Mouse (Mus musculus) megakaryocyte, embryonic 14.5 days (primary cell): ENCODE results near the gene Ikzf1. TPM values are rescaled to one million over a fixed set of nuclear protein-coding genes. Genes with fewer than 3 reads are reported as not detected.
A peak's percentile ranks its signal among the peaks of the same experiment; 100 is the strongest.

Experiments used
- H3K27me3 ChIP-seq: replicated peaks from 2 replicates; pipeline ENCODE3; 2012; ENCODE audit warnings: inconsistent platforms
- H3K36me3 ChIP-seq: replicated peaks from 2 replicates; pipeline ENCODE3; 2012; ENCODE audit warnings: low read length, inconsistent platforms, mixed read lengths
- H3K4me1 ChIP-seq: 2 replicates; pipeline ENCODE4 v1.6.1; 2012; ENCODE audit warnings: inconsistent platforms
- H3K4me3 ChIP-seq: replicated peaks from 2 replicates; pipeline ENCODE3; 2012; ENCODE audit warnings: moderate library complexity, mild to moderate bottlenecking, inconsistent platforms
- H3K9me3 ChIP-seq: 2 replicates; pipeline ENCODE4 v1.6.1; 2012; ENCODE audit warnings: inconsistent platforms
- FLI1 ChIP-seq: IDR thresholded peaks from 2 replicates; pipeline ENCODE4 v1.6.1; 2012; ENCODE audit warnings: low read length, inconsistent platforms, mixed read lengths
- GATA1 ChIP-seq: IDR thresholded peaks from 3 replicates; pipeline ENCODE4 v1.6.1; 2012; ENCODE audit warnings: mixed read lengths, low read length, inconsistent platforms, borderline replicate concordance
- polyA plus RNA-seq: library from polyadenylated mRNA; stranded (reverse); fragments of >175 nt; gene quantifications from 2 replicates; pipeline ENCODE4 v1.2.3, GENCODE M21; 2012; ENCODE audit warnings: low replicate concordance; ENCODE audit not compliant: insufficient read depth

The Ikzf1 gene
- polyA plus RNA-seq, 1 experiment, result 15.2 TPM

DNA sequence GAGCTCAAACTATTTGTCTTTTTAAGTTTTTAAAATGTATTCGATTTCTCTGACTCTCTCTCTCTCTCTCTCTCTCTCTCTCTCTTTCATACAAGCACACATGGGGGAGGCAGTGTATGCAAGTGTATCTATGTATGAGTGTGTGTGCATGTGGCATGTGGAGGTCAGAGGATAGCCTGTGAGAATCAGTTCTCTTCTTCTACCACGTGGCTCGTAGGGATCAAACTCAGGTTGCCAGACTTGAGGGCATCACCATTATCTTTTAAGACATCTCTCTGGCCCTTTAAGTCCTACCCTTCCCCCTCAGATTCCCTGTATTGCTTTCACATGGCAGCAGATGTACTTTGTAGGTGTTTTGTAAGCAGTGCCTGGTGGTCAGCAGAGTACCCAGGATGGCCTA lies 12.0 kb downstream of the Ikzf1 start:
- TF ChIP-seq GATA1, result no peak
- TF ChIP-seq FLI1, result no peak
- H3K4me1 ChIP-seq, result peaks cover 60% of the 10 kb centered on the region

GRCm38 (mm10) chr11:11701378-11701777 lies 16.6 kb downstream of the Ikzf1 start:
- Histone ChIP-seq H3K9me3 (no peaks in the 10 kb centered on the region), H3K27me3 (no peaks in the 10 kb centered on the region), H3K4me1 (peaks cover 19% of the 10 kb centered on the region), H3K36me3 (peaks cover 30% of the 10 kb centered on the region), H3K4me3 (no peak overlapping the region)
- no peak for TF ChIP-seq GATA1
- no peak for TF ChIP-seq FLI1

More for the DNA sequence above, 12.0 kb downstream of the Ikzf1 start:
- no peaks in the 10 kb centered on the region for H3K9me3 ChIP-seq
- H3K36me3 ChIP-seq, result peaks cover 21% of the 10 kb centered on the region
- no peak overlapping the region for H3K4me3 ChIP-seq
- H3K27me3 ChIP-seq, result no peaks in the 10 kb centered on the region

DNA sequence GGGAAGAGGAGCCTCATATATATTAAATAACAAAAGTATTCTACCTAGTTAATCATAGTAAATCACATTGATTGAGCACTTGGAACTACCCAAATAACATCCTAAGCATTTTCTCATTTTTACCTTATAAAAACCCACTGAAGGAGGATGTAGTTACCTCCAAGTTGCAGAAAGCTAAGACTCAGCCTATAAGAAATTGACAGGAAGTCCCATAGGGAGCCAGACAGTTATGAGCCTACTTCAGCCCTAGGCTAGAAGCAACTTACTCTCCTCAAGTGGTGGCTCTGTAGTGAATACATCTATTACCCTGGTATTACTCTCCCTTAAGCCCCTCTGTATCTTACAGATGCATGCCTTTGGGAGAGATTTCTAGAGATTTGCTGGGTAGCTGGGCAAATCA lies 19.0 kb downstream of the Ikzf1 start:
- H3K36me3 ChIP-seq, result peaks cover 47% of the 10 kb centered on the region
- no peak for TF ChIP-seq FLI1
- no peak for TF ChIP-seq GATA1
- H3K4me1 ChIP-seq, result peaks cover 8% of the 10 kb centered on the region
- no peaks in the 10 kb centered on the region for H3K27me3 ChIP-seq
- H3K4me3 ChIP-seq, result no peak overlapping the region
- H3K9me3 ChIP-seq, result no peaks in the 10 kb centered on the region

DNA sequence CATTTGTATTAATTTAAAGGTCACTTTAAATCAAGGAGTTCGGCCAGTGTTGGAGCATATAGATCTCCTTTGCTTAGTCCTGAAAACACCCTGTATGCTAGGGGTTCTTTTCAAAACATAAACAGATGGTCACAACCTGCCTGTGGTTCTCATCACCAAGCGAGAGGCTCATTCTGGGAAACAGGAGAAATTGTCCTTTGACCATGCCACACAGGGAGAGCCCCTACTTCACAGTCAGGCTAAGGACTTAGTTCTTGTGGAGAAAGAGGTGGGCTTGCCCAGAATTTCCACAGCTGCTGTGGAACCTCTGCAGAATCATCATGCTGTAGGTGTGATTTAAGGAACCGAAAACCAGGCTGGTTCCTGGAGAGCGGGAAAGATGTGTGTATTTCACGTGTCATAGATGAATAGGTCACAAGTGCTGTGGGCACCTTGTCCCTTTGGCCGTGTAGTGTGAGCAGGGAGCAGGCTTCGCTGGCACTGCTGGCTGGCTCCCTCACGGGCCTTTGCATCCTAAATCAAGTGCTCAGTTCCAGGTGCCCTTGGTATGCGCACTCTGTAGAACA lies 23.4 kb downstream of the Ikzf1 start:
- H3K27me3 ChIP-seq, result no peaks in the 10 kb centered on the region
- no peaks in the 10 kb centered on the region for H3K9me3 ChIP-seq
- no peak overlapping the region for H3K4me3 ChIP-seq
- H3K4me1 ChIP-seq, result peaks cover 18% of the 10 kb centered on the region
- no peak for TF ChIP-seq FLI1
- TF ChIP-seq GATA1, result no peak
- H3K36me3 ChIP-seq, result peaks cover 49% of the 10 kb centered on the region

GRCm38 (mm10) chr11:11709311-11709710 lies 24.5 kb downstream of the Ikzf1 start:
- no peak overlapping the region for H3K4me3 ChIP-seq
- H3K27me3 ChIP-seq, result no peaks in the 10 kb centered on the region
- TF ChIP-seq GATA1 (no peak), FLI1 (no peak)
- H3K36me3 ChIP-seq, result peaks cover 59% of the 10 kb centered on the region
- H3K4me1 ChIP-seq, result peaks cover 24% of the 10 kb centered on the region
- no peaks in the 10 kb centered on the region for H3K9me3 ChIP-seq

GRCm38 (mm10) chr11:11710718-11711117 lies 25.9 kb downstream of the Ikzf1 start:
- Histone ChIP-seq H3K4me3 (no peak overlapping the region), H3K4me1 (peaks cover 28% of the 10 kb centered on the region), H3K9me3 (no peaks in the 10 kb centered on the region), H3K36me3 (peaks cover 58% of the 10 kb centered on the region), H3K27me3 (no peaks in the 10 kb centered on the region)
- no peak for TF ChIP-seq FLI1
- TF ChIP-seq GATA1, result no peak

DNA sequence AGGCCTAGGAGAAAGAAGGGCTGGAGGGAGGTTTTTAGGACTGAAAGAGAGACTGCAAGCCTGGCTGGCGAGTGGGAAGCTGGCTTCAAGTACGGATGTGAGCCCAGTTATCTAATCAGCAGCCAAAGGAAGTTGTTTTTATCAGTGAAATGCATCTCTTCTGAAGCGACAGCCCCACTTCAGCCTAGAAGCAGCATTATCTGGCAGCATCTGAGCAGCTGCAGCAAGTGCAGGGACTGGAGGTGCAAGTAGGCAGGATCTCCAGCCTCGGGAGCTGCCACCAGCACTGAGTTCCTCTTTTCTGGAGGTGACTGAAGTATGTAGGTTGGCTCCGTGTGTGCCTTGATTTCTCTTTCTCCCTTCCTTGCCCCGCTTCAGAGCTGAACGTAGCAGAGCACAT lies 26.9 kb downstream of the Ikzf1 start:
- H3K9me3 ChIP-seq, result no peaks in the 10 kb centered on the region
- peak overlapping the region; percentile 31 for H3K4me3 ChIP-seq
- H3K4me1 ChIP-seq, result peaks cover 34% of the 10 kb centered on the region
- H3K27me3 ChIP-seq, result no peaks in the 10 kb centered on the region
- TF ChIP-seq FLI1 (no peak), GATA1 (no peak)
- peaks cover 60% of the 10 kb centered on the region for H3K36me3 ChIP-seq

DNA sequence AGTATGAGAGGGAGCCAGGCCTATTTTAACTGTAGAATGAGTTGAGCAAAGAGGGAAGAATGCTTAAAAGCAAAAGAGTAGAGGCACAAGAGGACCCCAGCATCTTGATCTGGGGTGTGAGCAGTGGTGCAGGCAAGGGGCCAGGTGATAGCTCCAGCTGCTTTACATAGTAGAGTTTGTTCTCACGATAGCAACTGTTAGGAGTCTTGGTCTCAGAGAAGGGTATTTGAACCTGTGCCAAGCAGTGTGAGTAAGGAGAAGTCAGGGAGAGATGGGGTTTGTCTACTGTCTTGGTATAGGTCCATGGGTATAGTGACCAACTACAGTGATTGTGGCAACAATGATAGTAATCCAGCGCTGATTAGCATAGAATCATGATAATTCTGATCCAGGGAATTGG lies 29.9 kb downstream of the Ikzf1 start:
- no peaks in the 10 kb centered on the region for H3K27me3 ChIP-seq
- TF ChIP-seq FLI1, result no peak
- TF ChIP-seq GATA1, result no peak
- no peak overlapping the region for H3K4me3 ChIP-seq
- no peaks in the 10 kb centered on the region for H3K9me3 ChIP-seq
- H3K4me1 ChIP-seq, result peaks cover 48% of the 10 kb centered on the region
- H3K36me3 ChIP-seq, result peaks cover 53% of the 10 kb centered on the region

DNA sequence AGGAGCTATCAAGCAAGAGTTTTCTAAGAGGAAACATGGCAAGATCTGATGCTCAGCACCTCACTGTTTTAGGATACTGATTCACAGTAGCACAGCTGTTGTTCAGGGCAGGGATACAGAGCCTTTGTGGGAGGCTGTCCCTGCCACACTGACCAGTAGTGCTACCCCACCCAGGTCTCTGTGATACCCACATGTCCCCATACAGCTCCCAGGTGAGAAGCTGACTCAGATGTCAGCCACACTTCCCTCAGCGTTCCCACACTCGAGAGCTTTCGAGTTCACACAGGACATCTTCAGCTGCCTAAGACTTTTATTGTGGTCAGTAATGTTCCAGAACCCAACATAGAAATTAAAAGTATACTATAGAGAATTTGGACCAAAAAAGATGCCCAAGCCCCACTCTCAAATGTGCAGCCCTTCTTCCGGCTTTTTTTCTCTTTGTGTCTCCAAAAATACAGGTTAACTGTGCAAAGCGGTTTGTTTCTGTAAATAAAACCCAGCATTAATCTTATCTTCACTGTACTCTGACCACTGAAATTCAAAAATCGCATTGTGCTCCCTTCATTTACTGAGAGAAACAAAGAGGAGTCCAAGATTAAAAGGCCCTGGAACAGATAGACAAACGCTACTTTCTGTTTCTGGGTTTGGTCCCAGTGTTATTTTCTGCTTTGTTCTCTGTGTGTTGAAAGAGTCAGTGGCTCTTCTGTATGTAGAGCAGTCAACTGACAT lies 31.3 kb downstream of the Ikzf1 start:
- Histone ChIP-seq H3K4me3 (no peak overlapping the region), H3K27me3 (no peaks in the 10 kb centered on the region), H3K36me3 (peaks cover 43% of the 10 kb centered on the region), H3K9me3 (no peaks in the 10 kb centered on the region), H3K4me1 (peaks cover 45% of the 10 kb centered on the region)
- TF ChIP-seq GATA1 (no peak), FLI1 (no peak)

- H3K9me3 ChIP-seq, result no peaks in the 10 kb centered on the region
- H3K36me3 ChIP-seq, result peaks cover 42% of the 10 kb centered on the region
- no peaks in the 10 kb centered on the region for H3K27me3 ChIP-seq
- H3K4me1 ChIP-seq, result peaks cover 40% of the 10 kb centered on the region
- no peak overlapping the region for H3K4me3 ChIP-seq
- TF ChIP-seq GATA1 (no peak), FLI1 (no peak)
These were observed 31.9 kb downstream of the Ikzf1 start for GRCm38 (mm10) chr11:11716692-11717037.
